Comparison of ENCODE assay signal across 14 mouse cellular contexts in genomic region chr1:143727701-143728445, GRCm38 (mm10).
"Had no signal": no experiment of that assay in that cellular context is flagged by ENCODE, and none has a peak within 500 bp of the region (broad histone marks: within the 10 kb centered on the region; RNA-seq: fewer than 3 reads in every experiment).

No protein-coding gene starts in this region.

- H3K4me3 ChIP-seq: limb, embryonic 13.5 days; liver, embryonic 15.5 days; midbrain, embryonic 13.5 days; stomach, embryonic 15.5 days had no signal

- H3K27me3 ChIP-seq: limb, embryonic 13.5 days; liver, embryonic 15.5 days; midbrain, embryonic 13.5 days; stomach, embryonic 15.5 days had no signal

- H3K4me1 ChIP-seq: limb, embryonic 13.5 days; midbrain, embryonic 13.5 days; stomach, embryonic 15.5 days had no signal

- H3K27ac ChIP-seq: kidney, postnatal 0 days; limb, embryonic 13.5 days; liver, embryonic 15.5 days; midbrain, embryonic 13.5 days; stomach, embryonic 15.5 days had no signal

- H3K9ac ChIP-seq: limb, embryonic 13.5 days; liver, embryonic 15.5 days; midbrain, embryonic 13.5 days; stomach, embryonic 15.5 days had no signal

- H3K36me3 ChIP-seq: limb, embryonic 13.5 days; liver, embryonic 15.5 days; midbrain, embryonic 13.5 days; stomach, embryonic 15.5 days had no signal

- H3K4me2 ChIP-seq: limb, embryonic 13.5 days; liver, embryonic 11.5 days; liver, embryonic 15.5 days; midbrain, embryonic 13.5 days; stomach, embryonic 15.5 days had no signal

- DNase-seq: kidney, adult 8-10 months; kidney, postnatal 36 days; left cerebral cortex, postnatal 4 days; lung, adult 2 months; lung, postnatal 36 days; thymus, adult 2 months; thymus, postnatal 25 days had no signal

- ATAC-seq: lung, postnatal 0 days; midbrain, embryonic 13.5 days had no signal

- H3K9me3 ChIP-seq: limb, embryonic 13.5 days; liver, embryonic 15.5 days; midbrain, embryonic 13.5 days; stomach, embryonic 15.5 days had no signal
